Mouse (Mus musculus) cerebellum, adult 9-11 months (tissue): ENCODE data around the gene Dctn2.
A peak's percentile ranks its signal among the peaks of the same experiment; 100 is the strongest.

ENCODE experiments used
- DNase-seq: peaks from one replicate; pipeline ENCODE4 v3.0.0; 2022

The Dctn2 gene

GRCm38 (mm10) chr10:127266112-127267091, at the start of gene Dctn2:
Dctn2 (plus strand) TSS chr10:127266368.
- DNase-seq = peak; percentile 97

DNA sequence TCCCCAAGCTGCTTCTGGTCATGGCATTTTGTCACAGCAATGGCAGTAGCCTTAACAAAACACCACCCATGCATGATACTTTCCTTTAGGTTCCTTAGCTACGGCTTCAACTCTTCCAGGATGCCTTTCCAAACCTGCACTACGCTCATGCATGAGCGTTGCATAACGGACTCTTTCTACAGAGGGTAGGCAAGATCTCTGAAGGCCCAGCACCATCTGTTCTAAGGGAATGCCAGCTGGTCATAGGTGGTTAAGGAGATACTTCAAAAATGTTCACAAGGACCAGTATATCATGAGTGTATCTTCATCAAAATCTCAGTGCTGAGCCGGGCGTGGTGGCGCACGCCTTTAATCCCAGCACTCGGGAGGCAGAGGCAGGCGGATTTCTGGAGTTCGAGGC, 49.7 kb upstream of the Dctn2 start:
- DNase-seq = peak; percentile 59

DNA sequence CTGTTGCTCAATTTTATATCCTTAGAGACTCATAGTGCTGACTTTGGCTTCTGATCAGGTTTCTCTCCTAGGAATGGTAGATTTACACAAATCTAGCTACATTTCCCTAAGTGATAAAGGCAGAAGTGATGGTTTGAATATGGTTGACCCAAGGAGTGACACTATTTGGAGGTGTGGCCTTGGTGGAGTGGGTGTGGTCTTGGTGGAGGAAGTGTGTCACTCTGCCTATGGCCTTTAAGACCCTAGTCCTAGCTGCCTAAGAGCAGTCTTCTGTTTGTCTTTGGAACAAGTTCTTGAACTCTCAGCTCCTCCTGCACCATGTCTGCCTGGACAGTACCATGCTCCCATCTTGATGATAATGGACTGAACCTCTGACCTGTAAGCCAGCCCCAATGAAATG, 49.0 kb upstream of the Dctn2 start:
- DNase-seq = no peak

- no peak for DNase-seq
Measured at GRCm38 (mm10) chr10:127218339-127218738, 47.8 kb upstream of the Dctn2 start.

DNA sequence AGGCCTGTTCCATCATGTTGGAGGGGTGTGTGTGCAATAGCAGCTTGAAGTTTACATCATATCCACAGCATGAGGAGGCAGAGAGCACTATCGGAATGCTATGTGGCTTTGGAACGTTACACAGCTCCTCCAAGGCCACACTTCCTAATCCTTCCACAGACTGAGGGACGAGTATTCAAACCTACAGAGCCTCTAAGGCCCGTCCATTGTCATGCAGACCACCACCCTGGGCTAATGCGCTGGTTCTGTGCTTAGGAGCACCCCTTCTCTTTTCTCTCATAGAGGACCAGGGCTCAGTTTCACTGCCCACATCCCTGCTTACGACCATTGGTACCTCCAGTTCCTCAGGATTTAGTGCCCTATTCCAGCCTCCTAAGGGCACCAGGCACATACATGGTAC, 41.0 kb upstream of the Dctn2 start:
- no peak for DNase-seq

GRCm38 (mm10) chr10:127225732-127226131, 40.4 kb upstream of the Dctn2 start:
- no peak for DNase-seq

- peak; percentile 42 for DNase-seq
Measured at GRCm38 (mm10) chr10:127226318-127226895, 39.8 kb upstream of the Dctn2 start.

GRCm38 (mm10) chr10:127227163-127227562, 39.0 kb upstream of the Dctn2 start:
- DNase-seq = no peak

DNA sequence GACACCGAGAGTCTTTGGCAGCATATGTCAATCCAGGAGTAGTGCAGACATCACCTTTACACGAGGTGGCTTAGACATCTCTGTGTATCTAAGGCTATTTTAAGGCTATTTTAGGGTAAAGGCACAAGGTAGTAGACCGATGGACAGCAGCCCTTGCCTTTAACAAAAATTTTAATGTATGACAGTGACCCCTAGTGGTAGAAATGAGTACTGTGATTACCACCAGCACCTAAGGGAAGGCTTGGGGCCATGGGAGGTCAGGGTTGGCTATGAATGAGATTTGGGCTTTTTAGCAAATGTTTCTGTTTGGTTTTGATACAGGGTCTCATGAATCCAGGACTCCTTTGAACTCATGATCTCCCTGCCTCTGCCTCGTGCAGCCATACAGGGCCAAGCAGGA, 37.3 kb upstream of the Dctn2 start:
- DNase-seq = peak; percentile 70

GRCm38 (mm10) chr10:127230693-127231092, 35.5 kb upstream of the Dctn2 start:
- DNase-seq = no peak

- peak; percentile 67 for DNase-seq
Measured at GRCm38 (mm10) chr10:127231741-127232140, 34.4 kb upstream of the Dctn2 start.

- no peak for DNase-seq
Measured at GRCm38 (mm10) chr10:127233141-127233540, 33.0 kb upstream of the Dctn2 start.

- no peak for DNase-seq
Measured at GRCm38 (mm10) chr10:127236541-127236940, 29.6 kb upstream of the Dctn2 start.

- no peak for DNase-seq
Measured at GRCm38 (mm10) chr10:127238241-127238824, 27.8 kb upstream of the Dctn2 start.

- no peak for DNase-seq
Measured at GRCm38 (mm10) chr10:127250810-127251209, 15.4 kb upstream of the Dctn2 start.

DNA sequence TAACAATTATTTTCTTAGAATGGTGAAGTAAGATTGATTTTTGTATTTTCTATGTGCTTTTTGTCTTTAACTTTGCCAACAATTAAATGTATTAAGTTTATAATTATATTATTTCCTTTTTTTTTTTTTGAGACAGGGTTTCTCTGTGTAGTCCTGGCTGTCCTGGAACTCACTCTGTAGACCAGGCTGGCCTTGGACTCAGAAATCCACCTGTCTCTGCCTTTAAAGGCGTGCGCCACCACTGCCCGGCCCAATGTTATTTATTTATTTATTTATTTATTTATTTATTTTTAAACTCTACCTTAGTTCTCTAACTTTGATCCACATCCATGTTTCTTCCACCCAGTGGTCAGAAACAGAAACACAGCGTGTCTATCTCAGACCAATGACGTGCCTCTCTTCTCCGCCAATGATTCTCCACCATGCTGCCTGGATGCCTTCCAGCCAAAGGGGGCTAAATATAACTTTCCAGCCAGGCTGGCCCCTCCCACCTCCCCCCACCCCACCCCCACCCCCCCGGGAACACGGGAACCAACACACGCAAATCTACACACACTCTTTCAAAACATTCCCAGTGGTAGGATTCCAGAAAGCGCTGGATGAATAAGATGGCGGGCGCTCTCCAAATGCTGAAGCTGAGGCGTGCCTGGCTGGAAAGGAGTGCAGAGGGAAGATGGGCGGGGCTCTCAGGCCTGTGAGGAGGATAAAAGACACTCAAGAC, 10.4 kb upstream of the Dctn2 start:
- peak; percentile 32 for DNase-seq

GRCm38 (mm10) chr10:127257790-127258189, 8.4 kb upstream of the Dctn2 start:
- peak; percentile 47 for DNase-seq

DNA sequence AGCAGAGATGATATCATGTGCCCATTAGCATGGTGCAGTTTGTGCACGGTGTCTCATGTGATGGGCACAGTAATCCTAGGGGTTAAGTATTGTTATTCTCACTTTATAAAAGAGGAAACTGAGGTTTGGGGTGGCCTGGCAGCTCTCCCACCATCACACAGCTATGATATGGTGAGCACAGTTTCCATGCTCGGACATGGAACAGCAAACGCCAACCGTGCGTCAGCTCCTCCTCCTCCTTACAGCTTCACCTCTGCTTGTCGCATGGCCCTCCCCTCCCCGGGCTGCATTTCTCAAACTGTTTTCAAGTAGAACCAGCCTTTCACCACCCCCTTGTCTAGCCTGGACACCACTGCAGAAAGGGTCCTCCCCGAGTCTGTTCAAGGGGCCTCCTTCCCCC, 7.7 kb upstream of the Dctn2 start:
- peak; percentile 30 for DNase-seq

- DNase-seq = peak; percentile 49
Measured at GRCm38 (mm10) chr10:127261706-127262547, 4.2 kb upstream of the Dctn2 start.

GRCm38 (mm10) chr10:127262548-127263398, 3.4 kb upstream of the Dctn2 start, which contains the start of gene Kif5a:
Kif5a (minus strand) TSS chr10:127263348.
- peak; percentile 86 for DNase-seq

- DNase-seq = peak; percentile 30
Measured at GRCm38 (mm10) chr10:127263631-127264030, 2.5 kb upstream of the Dctn2 start.
